Mouse (Mus musculus) heart, embryonic 15.5 days (tissue): ENCODE data around the gene Fmo3. TPM values are rescaled to one million over a fixed set of nuclear protein-coding genes. Genes with fewer than 3 reads are reported as not detected.

Experiments used
- ATAC-seq: fragments of 200-750 bp; cut with Nextera tagmentation; replicated peaks from 2 replicates; pipeline ENCODE4 v1.8.0; 2017; ENCODE audit warnings: low read depth, moderate TSS enrichment; ENCODE audit not compliant: insufficient number of reproducible peaks, insufficient read depth, low FRiP score
- H3K27ac ChIP-seq: fragments of 300-500 bp; sonication (generic); 2 replicates; pipeline ENCODE4 v1.5.1; 2015; ENCODE audit warnings: mild to moderate bottlenecking, inconsistent platforms
- H3K27me3 ChIP-seq: fragments of 300-500 bp; sonication (generic); 2 replicates; pipeline ENCODE4 v1.6.1; 2015; ENCODE audit warnings: inconsistent platforms
- H3K36me3 ChIP-seq: fragments of 300-500 bp; sonication (generic); 2 replicates; pipeline ENCODE4 v1.6.1; 2015; ENCODE audit warnings: mild to moderate bottlenecking, inconsistent platforms
- H3K4me1 ChIP-seq: fragments of 300-500 bp; sonication (generic); replicated peaks from 2 replicates; pipeline ENCODE4 v1.6.1; 2015; ENCODE audit warnings: inconsistent platforms
- H3K4me2 ChIP-seq: fragments of 300-500 bp; sonication (generic); 2 replicates; pipeline ENCODE4 v1.6.1; 2015; ENCODE audit warnings: inconsistent platforms, mild to moderate bottlenecking, moderate library complexity
- H3K4me3 ChIP-seq: fragments of 300-500 bp; sonication (generic); 2 replicates; pipeline ENCODE4 v1.5.1; 2015; ENCODE audit warnings: mild to moderate bottlenecking, inconsistent platforms
- H3K9ac ChIP-seq: fragments of 300-500 bp; sonication (generic); 2 replicates; pipeline ENCODE4 v1.6.1; 2015; ENCODE audit warnings: mild to moderate bottlenecking, inconsistent platforms
- H3K9me3 ChIP-seq: fragments of 300-500 bp; sonication (generic); replicated peaks from 2 replicates; pipeline ENCODE4 v1.6.1; 2016; ENCODE audit warnings: inconsistent platforms
- WGBS: fragments of 180-500 bp; shearing (Covaris S2); methylation state at CpG from one replicate; pipeline ENCODE4 v1.1.7; 2015; ENCODE audit warnings: mixed read lengths; 5-methylcytosine and 5-hydroxymethylcytosine counted together
- polyA plus RNA-seq: library from polyadenylated mRNA; unstranded; fragments of >200 nt; fragmentation: Nextera tagmentation; extraction: Ambion mirVana; gene quantifications from 2 replicates; pipeline ENCODE4 v1.2.1, GENCODE M21; 2015

The Fmo3 gene
- polyA plus RNA-seq, 1 experiment from 2014 or later: 0.06 TPM

DNA sequence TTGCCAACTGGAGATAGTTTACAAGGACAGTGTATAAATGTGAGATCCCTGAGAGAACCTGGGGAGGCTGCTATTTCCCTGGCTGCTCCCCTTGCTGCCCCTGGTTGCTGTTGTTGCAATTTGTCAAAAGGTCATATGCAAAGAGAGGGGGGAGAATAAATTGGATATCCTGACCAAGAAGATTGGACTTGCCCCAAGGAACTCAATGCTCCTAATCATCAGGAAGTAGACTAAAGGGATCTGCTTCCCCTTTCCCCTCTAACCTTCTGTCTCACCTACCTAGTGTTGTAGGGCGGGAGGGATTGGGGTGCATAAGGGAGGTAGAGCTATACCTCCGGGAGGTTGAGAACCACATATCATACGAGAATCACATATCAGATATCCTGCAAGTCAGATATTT, 55.2 kb downstream of the Fmo3 start:
- WGBS: 75% methylated on average over 3 of the region's 3 CpGs
- Histone ChIP-seq H3K27ac (no peak overlapping the region), H3K9me3 (no peaks in the 10 kb centered on the region), H3K4me1 (no peaks in the 10 kb centered on the region), H3K9ac (no peak overlapping the region), H3K27me3 (no peaks in the 10 kb centered on the region), H3K36me3 (no peaks in the 10 kb centered on the region), H3K4me3 (no peak overlapping the region), H3K4me2 (no peak overlapping the region)
- no peak for ATAC-seq

- Histone ChIP-seq H3K27me3 (no peaks in the 10 kb centered on the region), H3K9ac (no peak overlapping the region), H3K9me3 (no peaks in the 10 kb centered on the region), H3K36me3 (no peaks in the 10 kb centered on the region), H3K27ac (no peak overlapping the region), H3K4me3 (no peak overlapping the region), H3K4me2 (no peak overlapping the region), H3K4me1 (no peaks in the 10 kb centered on the region)
- ATAC-seq: no peak
- 67% methylated on average over 1 of the region's 1 CpGs for WGBS
Observed at GRCm38 (mm10) chr1:162925121-162925520, 59.2 kb downstream of the Fmo3 start.

GRCm38 (mm10) chr1:162916661-162917060, 67.7 kb downstream of the Fmo3 start:
- Histone ChIP-seq H3K36me3 (no peaks in the 10 kb centered on the region), H3K27ac (no peak overlapping the region), H3K4me1 (no peaks in the 10 kb centered on the region), H3K27me3 (no peaks in the 10 kb centered on the region), H3K4me2 (no peak overlapping the region), H3K9me3 (no peaks in the 10 kb centered on the region), H3K9ac (no peak overlapping the region), H3K4me3 (no peak overlapping the region)
- 67% methylated on average over 8 of the region's 8 CpGs for WGBS
- ATAC-seq: no peak

DNA sequence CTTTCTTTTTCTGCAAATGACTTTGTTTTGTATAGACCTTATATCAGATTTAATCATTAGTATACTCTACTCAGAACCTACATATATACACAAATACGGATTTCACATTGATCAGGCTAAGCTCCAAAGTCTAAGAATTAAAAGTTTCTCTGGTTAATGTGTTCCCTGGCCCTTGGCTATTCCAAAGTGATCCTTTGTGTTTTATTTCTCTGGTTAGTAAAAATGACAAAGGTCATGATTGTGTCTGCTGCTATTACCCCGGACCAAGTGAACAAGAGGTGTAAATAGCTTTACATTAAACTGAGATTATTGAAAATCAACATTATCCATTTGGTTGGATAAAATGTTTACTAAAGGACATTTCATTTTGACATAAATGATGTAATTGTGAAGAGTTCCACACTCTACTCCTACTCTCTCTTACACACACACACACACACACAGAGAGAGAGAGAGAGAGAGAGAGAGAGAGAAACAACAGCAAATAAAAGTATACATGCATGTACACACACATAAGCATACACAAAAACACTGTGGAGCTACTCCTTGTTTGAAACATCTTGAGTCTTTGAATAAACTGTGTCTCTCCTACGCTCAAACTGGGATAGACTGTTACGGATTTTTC, 69.3 kb downstream of the Fmo3 start:
- Histone ChIP-seq H3K27ac (no peak overlapping the region), H3K36me3 (no peaks in the 10 kb centered on the region), H3K27me3 (no peaks in the 10 kb centered on the region), H3K4me2 (no peak overlapping the region), H3K4me3 (no peak overlapping the region), H3K9me3 (no peaks in the 10 kb centered on the region), H3K4me1 (no peaks in the 10 kb centered on the region), H3K9ac (no peak overlapping the region)
- WGBS: 86% methylated on average over 4 of the region's 4 CpGs
- ATAC-seq: no peak

GRCm38 (mm10) chr1:162912085-162912484, 72.2 kb downstream of the Fmo3 start:
- Histone ChIP-seq H3K36me3 (no peaks in the 10 kb centered on the region), H3K4me1 (no peaks in the 10 kb centered on the region), H3K4me2 (no peak overlapping the region), H3K4me3 (no peak overlapping the region), H3K9me3 (no peaks in the 10 kb centered on the region), H3K9ac (no peak overlapping the region), H3K27ac (no peak overlapping the region), H3K27me3 (no peaks in the 10 kb centered on the region)
- no peak for ATAC-seq

Other genes starting within 250 kb of the Fmo3 start
- gene Prrc2c, start 244.0 kb downstream of the Fmo3 start, polyA plus RNA-seq: 83.6 and 84.0 TPM in 2 replicates
- gene Fmo4, start 170.6 kb downstream of the Fmo3 start, polyA plus RNA-seq: 0.33 and 0.34 TPM in 2 replicates
- 9.1 and 13.1 TPM in 2 replicates for gene Fmo1, start 117.9 kb downstream of the Fmo3 start, polyA plus RNA-seq
- 7.7 and 8.0 TPM in 2 replicates for gene Fmo2, start 85.8 kb downstream of the Fmo3 start, polyA plus RNA-seq
- 0.11 TPM in 1 of 2 replicates, not detected in the other for gene Fmo6, start 47.0 kb downstream of the Fmo3 start, polyA plus RNA-seq
- gene Mroh9, start 101.1 kb upstream of the Fmo3 start, polyA plus RNA-seq: not detected in 2 replicates